Mouse (Mus musculus): ENCODE measurements around the gene Pawr. TPM values are rescaled to one million over a fixed set of nuclear protein-coding genes. Genes with fewer than 3 reads are reported as not detected.

The Pawr gene
- polyA plus RNA-seq, 1 experiment from 2014 or later = 12.6 TPM

DNA sequence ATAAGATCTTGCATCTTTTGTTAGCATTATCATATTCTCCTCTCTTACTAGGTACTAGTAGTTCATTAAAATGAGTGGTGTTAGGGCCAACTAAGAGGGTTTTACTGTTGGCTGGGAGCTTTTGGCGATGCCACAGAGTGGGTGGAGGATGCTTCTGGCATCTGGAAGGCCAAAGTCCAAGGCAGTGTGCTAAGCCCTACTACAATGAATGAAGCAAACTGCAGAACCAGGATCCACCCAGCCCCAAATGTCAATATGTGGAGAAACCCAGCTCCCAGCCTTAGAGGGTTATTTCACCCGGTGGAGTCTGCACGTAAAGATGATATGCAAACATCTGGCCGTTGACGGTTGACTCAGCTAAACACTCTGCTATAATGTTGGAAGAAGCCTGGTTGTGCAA lies 2.1 kb upstream of the Pawr start:
- no peaks in the 10 kb centered on the region for H3K36me3 ChIP-seq

DNA sequence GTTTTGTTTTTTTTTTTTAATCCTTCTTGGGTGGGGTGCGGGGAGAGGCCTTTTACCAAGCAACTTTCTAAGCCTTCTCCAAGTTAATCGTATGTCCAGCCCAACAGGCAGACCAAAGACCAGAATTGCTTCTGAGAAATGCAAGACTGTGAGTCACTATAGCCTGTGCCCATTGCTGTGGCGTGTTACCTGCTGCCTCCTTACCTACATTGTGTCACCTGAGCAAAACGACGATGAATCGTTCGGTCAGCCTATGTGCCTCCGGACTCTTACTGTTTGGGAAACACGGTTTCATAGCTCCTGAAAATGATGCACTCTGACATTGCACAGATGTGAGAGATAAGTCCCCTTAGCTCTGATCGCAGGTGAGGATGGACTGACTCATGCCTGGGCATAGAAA lies 957 bp upstream of the Pawr start:
- H3K27ac ChIP-seq (replicated peaks) = no peak overlapping the region
- peak overlapping the region; percentile 92; the same call in 1 of the 2 replicates for H3K4me3 ChIP-seq
- peaks cover 2% of the 10 kb centered on the region; the same call in 1 of the 2 replicates for H3K36me3 ChIP-seq
- no peak for DNase-seq (ENCODE audit: low spot score)
- peaks cover 29% of the 10 kb centered on the region for H3K4me1 ChIP-seq
- H3K9me3 ChIP-seq (replicated peaks) = no peaks in the 10 kb centered on the region
- H3K27me3 ChIP-seq (ENCODE audit: low read depth, poor library complexity, severe bottlenecking) = peaks cover 25% of the 10 kb centered on the region
- WGBS = 7% methylated on average over 10 of the region's 10 CpGs

More for the DNA sequence above, 2.1 kb upstream of the Pawr start:
- peaks cover under 1% of the 10 kb centered on the region; the same call in 1 of the 2 replicates for H3K9me3 ChIP-seq (replicated peaks)
- peaks cover 25% of the 10 kb centered on the region for H3K27me3 ChIP-seq (ENCODE audit: low read depth, poor library complexity, severe bottlenecking)
- no peak overlapping the region for H3K27ac ChIP-seq (replicated peaks)
- no peak for DNase-seq (ENCODE audit: low spot score)
- H3K4me1 ChIP-seq = peaks cover 29% of the 10 kb centered on the region
- no peak overlapping the region for H3K4me3 ChIP-seq
- 89% methylated on average over 5 of the region's 5 CpGs for WGBS

- peak overlapping the region; percentile 92 for H3K4me3 ChIP-seq
- peaks cover 25% of the 10 kb centered on the region for H3K27me3 ChIP-seq (ENCODE audit: low read depth, poor library complexity, severe bottlenecking)
- H3K4me1 ChIP-seq = peaks cover 30% of the 10 kb centered on the region
- H3K36me3 ChIP-seq = peaks cover 12% of the 10 kb centered on the region; the same call in 1 of the 2 replicates
- DNase-seq (ENCODE audit: low spot score) = peak; percentile 71
- peak overlapping the region; percentile 90 for H3K27ac ChIP-seq (replicated peaks)
- under 1% methylated on average over 122 of the region's 129 CpGs for WGBS
- H3K9me3 ChIP-seq (replicated peaks) = no peaks in the 10 kb centered on the region
These were observed 935 bp downstream of the Pawr start for GRCm38 (mm10) chr10:108332571-108333541.

DNA sequence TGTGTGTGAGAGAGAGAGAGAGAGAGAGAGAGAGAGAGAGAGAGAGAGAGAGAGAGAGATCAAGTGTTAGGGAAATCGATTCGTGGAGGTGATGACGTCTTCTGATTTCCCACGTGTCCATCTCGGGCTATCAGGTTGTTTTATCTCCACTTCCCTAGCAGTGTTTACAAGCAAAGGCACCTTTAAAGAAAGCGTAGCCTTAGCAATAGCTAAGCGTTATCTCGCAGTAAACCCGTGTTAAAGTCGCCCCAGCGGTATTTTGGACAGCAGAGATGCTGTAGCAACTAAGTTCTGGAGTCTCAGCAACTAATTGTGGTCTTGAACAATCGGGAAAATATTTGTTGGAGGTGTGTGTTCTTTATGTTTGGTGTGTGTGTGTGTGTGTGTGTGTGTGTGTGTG lies 1.7 kb downstream of the Pawr start:
- H3K27ac ChIP-seq (replicated peaks) = peak overlapping the region; percentile 90; the same call in 1 of the 2 replicates

DNA sequence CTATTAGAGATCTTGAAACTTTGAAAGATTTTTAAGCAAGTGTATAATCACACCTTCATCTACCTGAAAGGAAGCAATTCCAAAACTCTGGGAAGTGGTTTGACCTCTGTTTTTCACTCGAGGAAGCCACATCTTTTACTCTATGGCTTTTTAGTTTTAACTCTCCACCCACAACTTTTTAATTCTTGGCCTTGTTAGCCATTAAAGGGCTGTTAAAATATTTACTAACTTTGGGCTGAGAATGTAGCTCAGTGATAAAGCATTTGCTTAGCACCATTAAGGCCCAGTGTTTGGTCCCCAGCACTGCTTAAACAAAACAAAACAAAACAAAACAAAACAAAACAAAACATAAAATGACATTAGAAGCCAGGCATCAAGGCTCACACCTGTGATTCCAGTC lies 2.2 kb downstream of the Pawr start:
- WGBS = 43% methylated on average over 1 of the region's 1 CpGs
- H3K27ac ChIP-seq (replicated peaks) = no peak overlapping the region
- peaks cover 12% of the 10 kb centered on the region; the same call in 1 of the 2 replicates for H3K36me3 ChIP-seq
- peaks cover 43% of the 10 kb centered on the region for H3K4me1 ChIP-seq
- peaks cover 25% of the 10 kb centered on the region for H3K27me3 ChIP-seq (ENCODE audit: low read depth, poor library complexity, severe bottlenecking)
- no peaks in the 10 kb centered on the region for H3K9me3 ChIP-seq (replicated peaks)
- peak overlapping the region; percentile 92 for H3K4me3 ChIP-seq
- no peak for DNase-seq (ENCODE audit: low spot score)

More for the DNA sequence above, 1.7 kb downstream of the Pawr start:
- Histone ChIP-seq H3K4me3 (peak overlapping the region; percentile 92), H3K9me3 (replicated peaks) (no peaks in the 10 kb centered on the region), H3K36me3 (peaks cover 12% of the 10 kb centered on the region; the same call in 1 of the 2 replicates), H3K27me3 (ENCODE audit: low read depth, poor library complexity, severe bottlenecking) (peaks cover 25% of the 10 kb centered on the region), H3K4me1 (peaks cover 38% of the 10 kb centered on the region)
- WGBS = 6% methylated on average over 12 of the region's 12 CpGs
- DNase-seq (ENCODE audit: low spot score) = peak; percentile 16

- WGBS = 93% methylated on average over 10 of the region's 10 CpGs
- Histone ChIP-seq H3K27ac (replicated peaks) (no peak overlapping the region), H3K36me3 (peaks cover 12% of the 10 kb centered on the region; the same call in 1 of the 2 replicates), H3K27me3 (ENCODE audit: low read depth, poor library complexity, severe bottlenecking) (peaks cover 12% of the 10 kb centered on the region), H3K4me1 (peaks cover 44% of the 10 kb centered on the region), H3K4me3 (no peak overlapping the region), H3K9me3 (replicated peaks) (no peaks in the 10 kb centered on the region)
- no peak for DNase-seq (ENCODE audit: low spot score)
These were observed 3.9 kb downstream of the Pawr start for GRCm38 (mm10) chr10:108335736-108336292.

- Histone ChIP-seq H3K27me3 (ENCODE audit: low read depth, poor library complexity, severe bottlenecking) (peaks cover 5% of the 10 kb centered on the region), H3K27ac (replicated peaks) (no peak overlapping the region), H3K4me1 (peaks cover 36% of the 10 kb centered on the region), H3K36me3 (peaks cover 12% of the 10 kb centered on the region; the same call in 1 of the 2 replicates), H3K4me3 (no peak overlapping the region), H3K9me3 (replicated peaks) (no peaks in the 10 kb centered on the region)
- DNase-seq (ENCODE audit: low spot score) = no peak
- WGBS = 90% methylated on average over 9 of the region's 9 CpGs
These were observed 4.7 kb downstream of the Pawr start for GRCm38 (mm10) chr10:108336581-108336980.

DNA sequence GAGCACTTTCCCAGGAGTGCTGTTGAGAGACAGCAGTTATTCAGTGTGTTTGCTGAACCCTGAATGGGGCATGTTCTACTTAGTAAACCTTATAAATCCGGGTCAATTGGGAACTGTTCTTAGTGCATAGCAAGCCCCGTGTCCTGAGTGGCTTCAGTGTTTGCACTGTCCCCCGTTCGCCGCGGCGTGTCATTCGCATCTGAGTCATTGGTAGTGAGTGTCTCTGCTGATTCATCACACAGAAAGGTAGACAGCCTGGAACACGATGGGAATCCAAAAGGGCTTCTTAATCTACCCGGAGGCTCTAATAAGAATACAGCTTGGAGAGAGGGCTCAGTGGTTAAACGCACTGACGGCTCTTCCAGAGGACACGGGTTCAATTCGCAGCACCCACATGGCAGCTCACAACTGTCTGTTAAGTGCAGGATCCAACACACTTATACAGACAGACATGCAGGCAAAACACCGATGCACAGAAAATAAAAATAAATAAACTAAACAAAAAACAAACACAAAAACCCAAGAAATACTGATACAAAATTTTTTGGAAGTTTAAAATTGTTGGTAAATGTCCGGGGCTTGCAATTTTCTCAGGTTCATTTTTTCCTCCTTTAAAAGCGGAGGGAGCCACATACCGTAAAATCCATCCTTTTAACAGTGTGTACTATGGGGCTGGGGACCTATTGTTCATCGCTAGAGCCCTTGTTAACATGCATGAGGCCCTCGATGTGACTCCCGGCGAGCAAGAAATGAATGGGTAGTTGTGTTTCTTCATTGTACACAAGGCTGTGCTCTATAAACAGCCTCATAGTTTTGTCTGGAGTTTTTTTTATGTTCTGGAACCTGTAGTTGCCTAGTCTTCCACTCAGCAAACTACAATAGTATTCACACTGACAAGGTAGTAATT lies 6.4 kb downstream of the Pawr start:
- WGBS = 69% methylated on average over 22 of the region's 22 CpGs
- no peaks in the 10 kb centered on the region; the same call in 1 of the 2 replicates for H3K27me3 ChIP-seq (ENCODE audit: low read depth, poor library complexity, severe bottlenecking)
- H3K36me3 ChIP-seq = peaks cover 17% of the 10 kb centered on the region
- H3K4me1 ChIP-seq = peaks cover 28% of the 10 kb centered on the region
- DNase-seq (ENCODE audit: low spot score) = no peak
- no peak overlapping the region for H3K4me3 ChIP-seq
- peak overlapping the region; percentile 42 for H3K27ac ChIP-seq (replicated peaks)
- H3K9me3 ChIP-seq (replicated peaks) = no peaks in the 10 kb centered on the region

GRCm38 (mm10) chr10:108339118-108339517 lies 7.2 kb downstream of the Pawr start:
- Histone ChIP-seq H3K27me3 (ENCODE audit: low read depth, poor library complexity, severe bottlenecking) (no peaks in the 10 kb centered on the region; the same call in 1 of the 2 replicates), H3K9me3 (replicated peaks) (no peaks in the 10 kb centered on the region), H3K27ac (replicated peaks) (0 out of 2 replicates have a peak overlapping the region, but pooled peaks have one; percentile 42), H3K36me3 (peaks cover 26% of the 10 kb centered on the region), H3K4me1 (peaks cover 20% of the 10 kb centered on the region), H3K4me3 (no peak overlapping the region)
- WGBS = 91% methylated on average over 5 of the region's 5 CpGs
- DNase-seq (ENCODE audit: low spot score) = no peak

- DNase-seq (ENCODE audit: low spot score) = no peak
- H3K36me3 ChIP-seq = peaks cover 28% of the 10 kb centered on the region
- H3K27ac ChIP-seq (replicated peaks) = no peak overlapping the region
- no peak overlapping the region for H3K4me3 ChIP-seq
- 88% methylated on average over 4 of the region's 4 CpGs for WGBS
- H3K9me3 ChIP-seq (replicated peaks) = no peaks in the 10 kb centered on the region
- peaks cover 16% of the 10 kb centered on the region for H3K4me1 ChIP-seq
- H3K27me3 ChIP-seq (ENCODE audit: low read depth, poor library complexity, severe bottlenecking) = no peaks in the 10 kb centered on the region
These were observed 8.0 kb downstream of the Pawr start for GRCm38 (mm10) chr10:108339872-108340271.

DNA sequence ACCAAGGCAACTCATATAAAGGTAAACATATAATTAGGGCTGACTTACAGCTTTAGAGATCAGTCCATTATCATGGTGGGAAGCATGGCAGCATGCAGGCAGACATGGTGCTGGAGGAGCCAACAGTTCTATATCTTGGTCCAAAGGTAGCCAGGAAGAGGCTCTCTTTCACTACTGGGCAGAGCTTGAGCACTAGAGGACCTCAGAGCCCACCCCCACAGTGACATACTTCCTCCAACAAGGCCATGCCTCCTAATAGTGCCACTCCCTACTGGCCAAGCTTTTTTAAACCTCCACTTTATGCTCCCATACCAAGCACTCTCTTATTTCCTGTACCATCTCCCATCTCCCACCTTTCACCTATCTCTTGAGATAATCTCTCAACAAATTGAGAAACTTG lies 11.8 kb downstream of the Pawr start:
- Histone ChIP-seq H3K9me3 (replicated peaks) (peaks cover 6% of the 10 kb centered on the region; the same call in 1 of the 2 replicates), H3K27me3 (ENCODE audit: low read depth, poor library complexity, severe bottlenecking) (no peaks in the 10 kb centered on the region), H3K27ac (replicated peaks) (no peak overlapping the region), H3K36me3 (peaks cover 38% of the 10 kb centered on the region), H3K4me3 (no peak overlapping the region), H3K4me1 (peaks cover 6% of the 10 kb centered on the region)
- no peak for DNase-seq (ENCODE audit: low spot score)

- Histone ChIP-seq H3K4me1 (no peaks in the 10 kb centered on the region), H3K27me3 (ENCODE audit: low read depth, poor library complexity, severe bottlenecking) (no peaks in the 10 kb centered on the region), H3K27ac (replicated peaks) (no peak overlapping the region), H3K4me3 (no peak overlapping the region), H3K36me3 (peaks cover 38% of the 10 kb centered on the region), H3K9me3 (replicated peaks) (peaks cover 6% of the 10 kb centered on the region; the same call in 1 of the 2 replicates)
- 96% methylated on average over 9 of the region's 9 CpGs for WGBS
- DNase-seq (ENCODE audit: low spot score) = no peak
These were observed 13.2 kb downstream of the Pawr start for GRCm38 (mm10) chr10:108345123-108345522.
